Mouse (Mus musculus) erythroblast, embryonic 14.5 days (primary cell): ENCODE data around the gene Ehd1.

Experiments
- GATA1 ChIP-seq: IDR thresholded peaks from 2 replicates; pipeline ENCODE4 v1.6.1; 2012; ENCODE audit warnings: low read length, inconsistent platforms, mixed read lengths
- TAL1 ChIP-seq: IDR thresholded peaks from 3 replicates; pipeline ENCODE4 v1.6.1; 2012; ENCODE audit warnings: low read length, inconsistent platforms, mixed read lengths

DNA sequence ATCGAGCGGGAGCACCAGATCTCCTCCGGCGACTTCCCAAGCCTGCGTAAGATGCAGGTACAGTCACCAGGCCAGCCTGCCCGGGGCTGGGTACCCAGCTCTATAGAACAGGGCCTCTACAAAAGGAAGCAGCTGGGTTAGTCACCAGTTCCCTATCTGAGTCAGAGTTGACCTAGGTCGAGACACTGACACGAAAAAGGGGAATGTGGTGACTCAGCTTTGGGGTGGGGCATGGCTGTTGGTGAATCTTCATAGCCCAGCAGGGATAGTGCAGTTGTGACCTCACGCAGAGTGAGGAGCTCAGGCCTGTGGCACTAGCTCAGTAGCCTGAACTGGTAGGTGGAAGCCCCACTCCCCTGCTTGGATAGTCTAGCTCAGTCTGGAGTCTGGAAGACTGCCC lies 21.1 kb downstream of the Ehd1 start:
- TF ChIP-seq GATA1 (no peak), TAL1 (no peak)
